Mouse (Mus musculus) midbrain, postnatal 0 days (tissue): Measurements from ENCODE around the gene Sec14l1. TPM values are rescaled to one million over a fixed set of nuclear protein-coding genes. Genes with fewer than 3 reads are reported as not detected.

Experiments used
- ATAC-seq: fragments of 200-750 bp; cut with Nextera tagmentation; 2 replicates; pipeline ENCODE4 v1.8.0; 2017; ENCODE audit warnings: moderate number of reproducible peaks, mild to moderate bottlenecking, moderate TSS enrichment, moderate library complexity; ENCODE audit not compliant: low FRiP score
- DNase-seq: peaks from one replicate; pipeline ENCODE4 v3.0.0-alpha.2; 2015; ENCODE audit warnings: low spot score
- H3K27ac ChIP-seq: fragments of 300-500 bp; sonication (generic); 2 replicates; pipeline ENCODE4 v1.5.1; 2014; ENCODE audit warnings: low read depth, mild to moderate bottlenecking, low read length, mixed read lengths
- H3K27me3 ChIP-seq: fragments of 300-500 bp; sonication (generic); 2 replicates; pipeline ENCODE4 v1.6.1; 2014; ENCODE audit warnings: low read length, control low read depth, mixed read lengths; ENCODE audit not compliant: insufficient read depth
- H3K36me3 ChIP-seq: fragments of 300-500 bp; sonication (generic); 2 replicates; pipeline ENCODE4 v1.6.1; 2014; ENCODE audit warnings: low read length, control low read depth, mixed read lengths; ENCODE audit not compliant: insufficient read depth
- H3K4me1 ChIP-seq: fragments of 300-500 bp; sonication (generic); 2 replicates; pipeline ENCODE4 v1.6.1; 2014; ENCODE audit warnings: mild to moderate bottlenecking, control low read depth, antibody characterized with exemption, low read length, mixed read lengths; ENCODE audit not compliant: insufficient read depth
- H3K4me2 ChIP-seq: fragments of 300-500 bp; sonication (generic); 2 replicates; pipeline ENCODE4 v1.6.1; 2014; ENCODE audit warnings: low read depth, mild to moderate bottlenecking, low read length, mixed read lengths; ENCODE audit not compliant: poor library complexity, severe bottlenecking
- H3K4me3 ChIP-seq: fragments of 300-500 bp; sonication (generic); 2 replicates; pipeline ENCODE4 v1.5.1; 2014; ENCODE audit warnings: low read depth, mild to moderate bottlenecking, low read length, moderate library complexity
- H3K9ac ChIP-seq: fragments of 300-500 bp; sonication (generic); replicated peaks from 2 replicates; pipeline ENCODE4 v1.6.1; 2014; ENCODE audit warnings: mild to moderate bottlenecking, low read length, moderate library complexity, mixed read lengths; ENCODE audit not compliant: poor library complexity, severe bottlenecking
- H3K9me3 ChIP-seq: fragments of 300-500 bp; sonication (generic); 2 replicates; pipeline ENCODE4 v1.6.1; 2016; ENCODE audit warnings: low read length, control low read depth
- CTCF ChIP-seq: IDR thresholded peaks from 2 replicates; pipeline ENCODE4 v1.5.1; 2016; ENCODE audit warnings: antibody characterized with exemption, mild to moderate bottlenecking
- WGBS: fragments of 180-500 bp; shearing (Covaris S2); extraction: QIAGEN DNeasy Blood & Tissue Kit; methylation state at CpG from one replicate; pipeline ENCODE4 v1.1.7; 2014; 5-methylcytosine and 5-hydroxymethylcytosine counted together
- polyA plus RNA-seq: library from polyadenylated mRNA; unstranded; fragments of >200 nt; fragmentation: Nextera tagmentation; extraction: Ambion mirVana; gene quantifications from 2 replicates; pipeline ENCODE4 v1.2.1, GENCODE M21; 2015
- total RNA-seq: library from RNA; depleted of rRNA; stranded (reverse); fragments of >200 nt; gene quantifications from 2 replicates; pipeline ENCODE4 v1.2.3, GENCODE M21; 2014

Sec14l1 gene
- total and polyA plus RNA-seq, 2 experiments from 2014 or later = 49.2 to 71.1 TPM

DNA sequence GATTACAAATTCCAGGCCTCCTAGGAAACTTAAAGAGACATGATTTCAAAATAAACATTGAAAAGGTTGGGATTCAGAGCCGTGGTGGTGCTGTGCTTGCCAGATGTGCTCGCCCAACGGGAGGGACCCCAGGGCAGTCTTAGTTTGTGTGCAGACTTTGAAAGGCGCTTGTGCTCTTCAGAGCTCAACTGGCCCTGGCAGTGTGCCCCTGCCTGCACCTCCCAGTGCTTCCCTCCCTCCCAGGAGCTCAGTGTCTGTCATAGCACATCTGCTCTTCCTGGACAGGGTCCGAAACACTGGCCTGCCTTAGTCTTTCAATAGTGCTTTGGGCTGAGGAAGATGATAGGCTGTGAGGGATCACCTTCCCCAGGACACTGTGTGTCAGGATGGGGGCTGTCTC, 15.9 kb downstream of the Sec14l1 start:
- H3K4me3 ChIP-seq = no peak overlapping the region
- WGBS = 50% methylated on average over 5 of the region's 5 CpGs
- no peak for TF ChIP-seq CTCF
- H3K9me3 ChIP-seq = no peaks in the 10 kb centered on the region
- ATAC-seq (no peak), DNase-seq (no peak)
- no peak overlapping the region for H3K4me2 ChIP-seq
- peaks cover 6% of the 10 kb centered on the region; the same call in 1 of the 2 replicates for H3K4me1 ChIP-seq
- H3K27me3 ChIP-seq = no peaks in the 10 kb centered on the region
- H3K27ac ChIP-seq = no peak overlapping the region
- 0 out of 2 replicates have a peak, but pooled peaks cover 4% of the 10 kb centered on the region for H3K36me3 ChIP-seq
- H3K9ac ChIP-seq = no peak overlapping the region

- H3K9me3 ChIP-seq = no peaks in the 10 kb centered on the region
- ATAC-seq (no peak), DNase-seq (no peak)
- peaks cover 6% of the 10 kb centered on the region; the same call in 1 of the 2 replicates for H3K4me1 ChIP-seq
- H3K4me3 ChIP-seq = no peak overlapping the region
- no peaks in the 10 kb centered on the region for H3K27me3 ChIP-seq
- no peak overlapping the region for H3K27ac ChIP-seq
- 95% methylated on average over 10 of the region's 10 CpGs for WGBS
- H3K9ac ChIP-seq = no peak overlapping the region
- no peak overlapping the region for H3K4me2 ChIP-seq
- no peak for TF ChIP-seq CTCF
- 0 out of 2 replicates have a peak, but pooled peaks cover 4% of the 10 kb centered on the region for H3K36me3 ChIP-seq
Observed at GRCm38 (mm10) chr11:117131450-117131849, 16.5 kb downstream of the Sec14l1 start.

DNA sequence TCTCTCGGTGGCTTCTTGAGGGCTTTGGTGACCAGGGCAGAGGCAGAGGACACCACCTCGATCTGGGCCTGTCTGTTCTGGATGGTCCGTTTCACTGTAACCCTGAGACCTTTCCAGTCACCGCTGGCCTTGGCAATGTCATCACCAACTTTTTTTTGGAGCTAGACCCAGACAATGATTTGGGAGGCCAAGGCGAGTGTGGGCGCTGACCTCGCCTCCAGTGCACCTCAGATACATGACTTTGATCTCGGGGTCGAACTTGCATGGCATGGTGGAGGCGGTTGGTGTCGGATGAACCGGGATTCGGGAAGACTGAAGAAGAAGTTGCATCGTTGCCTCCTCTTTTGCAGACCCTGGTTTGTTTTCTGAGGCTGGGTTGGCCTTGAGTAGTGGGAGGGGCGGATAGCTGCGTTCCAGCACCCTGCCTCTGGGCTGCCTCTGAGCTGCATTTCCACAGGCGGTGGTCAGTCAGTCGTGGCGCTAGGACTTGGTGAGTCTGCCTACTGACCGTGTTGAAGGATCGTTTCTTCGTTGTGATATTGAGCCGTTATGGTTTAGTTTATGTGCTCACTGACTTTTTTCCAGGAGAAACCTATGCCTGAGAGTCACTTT, 19.9 kb downstream of the Sec14l1 start:
- H3K4me1 ChIP-seq = no peaks in the 10 kb centered on the region; the same call in 1 of the 2 replicates
- no peak overlapping the region for H3K27ac ChIP-seq
- ATAC-seq = no peak
- H3K4me2 ChIP-seq = no peak overlapping the region
- no peak overlapping the region for H3K4me3 ChIP-seq
- no peaks in the 10 kb centered on the region for H3K27me3 ChIP-seq
- no peak for TF ChIP-seq CTCF
- WGBS = 60% methylated on average over 23 of the region's 23 CpGs
- H3K9ac ChIP-seq = no peak overlapping the region
- H3K36me3 ChIP-seq = peaks cover 5% of the 10 kb centered on the region; the same call in 1 of the 2 replicates
- DNase-seq = no peak
- H3K9me3 ChIP-seq = no peaks in the 10 kb centered on the region

- 0 out of 2 replicates have a peak overlapping the region, but pooled peaks have one; percentile 5 for H3K9ac ChIP-seq
Observed at GRCm38 (mm10) chr11:117135457-117136290, 20.7 kb downstream of the Sec14l1 start.

GRCm38 (mm10) chr11:117136880-117137279, 21.9 kb downstream of the Sec14l1 start:
- H3K9ac ChIP-seq = no peak overlapping the region
- H3K27me3 ChIP-seq = no peaks in the 10 kb centered on the region
- DNase-seq (no peak), ATAC-seq (no peak)
- H3K4me3 ChIP-seq = no peak overlapping the region
- H3K4me1 ChIP-seq = no peaks in the 10 kb centered on the region; the same call in 1 of the 2 replicates
- no peak for TF ChIP-seq CTCF
- H3K36me3 ChIP-seq = peaks cover 14% of the 10 kb centered on the region
- H3K9me3 ChIP-seq = no peaks in the 10 kb centered on the region
- H3K4me2 ChIP-seq = no peak overlapping the region
- no peak overlapping the region for H3K27ac ChIP-seq
- WGBS = 90% methylated on average over 14 of the region's 14 CpGs

More at GRCm38 (mm10) chr11:117135457-117136290, 20.7 kb downstream of the Sec14l1 start:
- no peaks in the 10 kb centered on the region for H3K27me3 ChIP-seq
- no peaks in the 10 kb centered on the region; the same call in 1 of the 2 replicates for H3K4me1 ChIP-seq
- no peak overlapping the region for H3K4me2 ChIP-seq
- peak; percentile 48 for TF ChIP-seq CTCF
- H3K27ac ChIP-seq = peak overlapping the region; percentile 3; the same call in 1 of the 2 replicates
- no peaks in the 10 kb centered on the region for H3K9me3 ChIP-seq
- no peak for DNase-seq
- ATAC-seq = no peak
- WGBS = 26% methylated on average over 17 of the region's 17 CpGs
- peaks cover 6% of the 10 kb centered on the region; the same call in 1 of the 2 replicates for H3K36me3 ChIP-seq
- no peak overlapping the region for H3K4me3 ChIP-seq
